Mouse (Mus musculus) effector memory CD4-positive, alpha-beta T cell, adult 5 months (primary cell): Measurements from ENCODE around the gene Mucl1. TPM values are rescaled to one million over a fixed set of nuclear protein-coding genes. Genes with fewer than 3 reads are reported as not detected.

Experiments used
- polyA plus RNA-seq: library from polyadenylated mRNA; unstranded; fragments of 100-300 nt; shearing (Covaris generic); gene quantifications from one replicate; pipeline ENCODE4 v1.2.1, GENCODE M21; 2017

The Mucl1 gene
- polyA plus RNA-seq, result not detected

GRCm38 (mm10) chr15:103755369-103755768 lies at the start of gene Mucl1:
Gene Mucl1, minus strand, starts transcription at chr15:103755469.

Other genes with a start within 250 kb of the Mucl1 start
- not detected for gene Ppp1r1a, start 217.5 kb downstream of the Mucl1 start, polyA plus RNA-seq
- not detected for gene Glycam1, start 190.4 kb downstream of the Mucl1 start, polyA plus RNA-seq
- gene Mucl2, start 143.8 kb upstream of the Mucl1 start, polyA plus RNA-seq, result not detected